Mouse (Mus musculus) gastrocnemius, postnatal 10 days (tissue): ENCODE results near the gene Clec1a. TPM values are rescaled to one million over a fixed set of nuclear protein-coding genes. Genes with fewer than 3 reads are reported as not detected.
"Not testable (repeated sequence)": the region's sequence is repeated elsewhere in the genome, so short reads cannot be mapped to it uniquely, and the experiment has no call there.

Experiments used
- DNase-seq: peaks from one replicate; pipeline ENCODE4 v3.0.0; 2021; ENCODE audit warnings: mixed read lengths
- long read RNA-seq, 2 experiments: library from polyadenylated mRNA; stranded (forward); transcript quantifications; one replicate each; pipeline ENCODE4 v2.0.0; 2021
- total RNA-seq, 2 experiments: library from RNA; stranded (reverse); gene quantifications; 2 replicates each; pipeline ENCODE4 v1.2.3; 2021

The Clec1a gene
- 1 to 10 TPM; 4.8 to 6.3 TPM for total RNA-seq
- long read RNA-seq, experiment 1, partial matches to known transcripts: 0 of 2 reads
- long read RNA-seq, experiment 1, other reads (novel, unspliced or antisense): 1 of 2 reads
- long read RNA-seq, experiment 2, full-length matches to known transcripts: 3 of 4 reads
- long read RNA-seq, experiment 2, partial matches to known transcripts: 0 of 4 reads
- long read RNA-seq, experiment 2, other reads (novel, unspliced or antisense): 1 of 4 reads

GRCm38 (mm10) chr6:129451411-129452039 is at the start of gene Clec1a:
TSS of gene Clec1a (minus strand) at chr6:129452000.
- DNase-seq: peak; percentile 33

- not testable (repeated sequence) for DNase-seq
Observed at GRCm38 (mm10) chr6:129499516-129499915, 47.7 kb upstream of the Clec1a start.

- DNase-seq: no peak
Observed at GRCm38 (mm10) chr6:129497345-129498218, 45.8 kb upstream of the Clec1a start.

GRCm38 (mm10) chr6:129494924-129495323 is 43.1 kb upstream of the Clec1a start:
- DNase-seq: no peak

GRCm38 (mm10) chr6:129480089-129480958 is 28.5 kb upstream of the Clec1a start:
- DNase-seq: no peak

GRCm38 (mm10) chr6:129476404-129477126 is 24.8 kb upstream of the Clec1a start:
- DNase-seq: no peak

- no peak for DNase-seq
Observed at GRCm38 (mm10) chr6:129472627-129473026, 20.8 kb upstream of the Clec1a start.

- no peak for DNase-seq
Observed at GRCm38 (mm10) chr6:129471386-129471785, 19.6 kb upstream of the Clec1a start.

GRCm38 (mm10) chr6:129449743-129450142 is 2.1 kb downstream of the Clec1a start:
- no peak for DNase-seq

- no peak for DNase-seq
Observed at GRCm38 (mm10) chr6:129438033-129438432, 13.8 kb downstream of the Clec1a start.

GRCm38 (mm10) chr6:129436025-129436424 is 15.8 kb downstream of the Clec1a start:
- DNase-seq: no peak

GRCm38 (mm10) chr6:129434239-129434638 is 17.6 kb downstream of the Clec1a start:
- DNase-seq: no peak

GRCm38 (mm10) chr6:129427281-129427680 is 24.5 kb downstream of the Clec1a start:
- no peak for DNase-seq

- no peak for DNase-seq
Observed at GRCm38 (mm10) chr6:129425812-129426211, 26.0 kb downstream of the Clec1a start.

- no peak for DNase-seq
Observed at GRCm38 (mm10) chr6:129425217-129425616, 26.6 kb downstream of the Clec1a start.

- DNase-seq: peak; percentile 76
Observed at GRCm38 (mm10) chr6:129423734-129424072, 28.1 kb downstream of the Clec1a start.

GRCm38 (mm10) chr6:129423040-129423733 is 28.6 kb downstream of the Clec1a start:
- DNase-seq: peak; percentile 51

GRCm38 (mm10) chr6:129422311-129422710 is 29.5 kb downstream of the Clec1a start:
- DNase-seq: no peak

GRCm38 (mm10) chr6:129414177-129414576 is 37.6 kb downstream of the Clec1a start:
- no peak for DNase-seq

- DNase-seq: no peak
Observed at GRCm38 (mm10) chr6:129408562-129408961, 43.2 kb downstream of the Clec1a start, which contains the start of gene Clec9a. TSS of gene Clec9a (plus strand) at chr6:129408862.

- DNase-seq: no peak
Observed at GRCm38 (mm10) chr6:129407324-129407723, 44.5 kb downstream of the Clec1a start.
